Mouse (Mus musculus) forebrain, embryonic 15.5 days (tissue): ENCODE data around the gene Ryr2. TPM values are rescaled to one million over a fixed set of nuclear protein-coding genes. Genes with fewer than 3 reads are reported as not detected.
A peak's percentile ranks its signal among the peaks of the same experiment; 100 is the strongest.

Experiments
- ATAC-seq: fragments of 200-750 bp; cut with Nextera tagmentation; replicated peaks from 2 replicates; pipeline ENCODE4 v1.8.0; 2017; ENCODE audit warnings: mild to moderate bottlenecking, moderate TSS enrichment, moderate library complexity
- H3K27ac ChIP-seq: fragments of 300-500 bp; sonication (generic); replicated peaks from 2 replicates; pipeline ENCODE4 v1.5.1; 2015; ENCODE audit warnings: mild to moderate bottlenecking, inconsistent platforms
- H3K27me3 ChIP-seq: fragments of 300-500 bp; sonication (generic); 2 replicates; pipeline ENCODE4 v1.6.1; 2015; ENCODE audit warnings: inconsistent platforms
- H3K36me3 ChIP-seq: fragments of 300-500 bp; sonication (generic); 2 replicates; pipeline ENCODE4 v1.6.1; 2015; ENCODE audit warnings: mild to moderate bottlenecking, inconsistent platforms
- H3K4me1 ChIP-seq: fragments of 300-500 bp; sonication (generic); 2 replicates; pipeline ENCODE4 v1.6.1; 2015; ENCODE audit warnings: inconsistent platforms
- H3K4me2 ChIP-seq: fragments of 300-500 bp; sonication (generic); replicated peaks from 2 replicates; pipeline ENCODE4 v1.6.1; 2015; ENCODE audit warnings: mild to moderate bottlenecking, inconsistent platforms
- H3K4me3 ChIP-seq: fragments of 300-500 bp; sonication (generic); 2 replicates; pipeline ENCODE4 v1.5.1; 2015; ENCODE audit warnings: mild to moderate bottlenecking, inconsistent platforms
- H3K9ac ChIP-seq: fragments of 300-500 bp; sonication (generic); replicated peaks from 2 replicates; pipeline ENCODE4 v1.6.1; 2015; ENCODE audit warnings: mild to moderate bottlenecking, inconsistent platforms
- H3K9me3 ChIP-seq: fragments of 300-500 bp; sonication (generic); 2 replicates; pipeline ENCODE4 v1.6.1; 2016; ENCODE audit warnings: inconsistent platforms
- WGBS: fragments of 180-500 bp; shearing (Covaris S2); methylation state at CpG from one replicate; pipeline ENCODE4 v1.1.7; 2015; ENCODE audit warnings: mixed read lengths; 5-methylcytosine and 5-hydroxymethylcytosine counted together
- polyA plus RNA-seq: library from polyadenylated mRNA; unstranded; fragments of >200 nt; fragmentation: Nextera tagmentation; extraction: Ambion mirVana; gene quantifications from 2 replicates; pipeline ENCODE4 v1.2.1, GENCODE M21; 2015

The Ryr2 gene
- polyA plus RNA-seq, 1 experiment from 2014 or later: 1.5 TPM

DNA sequence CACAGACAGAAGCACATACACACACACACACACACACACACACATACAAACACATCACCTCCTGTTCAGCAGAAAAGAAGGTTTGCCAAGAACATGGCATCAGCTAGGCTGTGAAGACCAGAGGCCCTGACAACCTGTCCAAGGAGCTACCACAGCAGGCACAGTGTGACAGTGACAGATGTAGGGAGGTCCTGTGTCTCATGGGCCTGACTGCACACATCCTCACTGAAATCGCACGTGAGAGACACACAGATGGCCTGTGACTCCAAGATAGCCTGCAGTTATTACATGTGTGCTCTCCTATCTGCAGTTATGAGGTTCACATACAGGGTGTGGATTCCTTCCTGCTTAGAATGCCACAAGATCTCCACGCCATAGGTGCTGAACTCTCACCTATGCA is 182.0 kb downstream of the Ryr2 start:
- Histone ChIP-seq H3K4me2 (no peak overlapping the region), H3K4me1 (no peaks in the 10 kb centered on the region), H3K27me3 (no peaks in the 10 kb centered on the region), H3K27ac (no peak overlapping the region), H3K9ac (no peak overlapping the region), H3K4me3 (no peak overlapping the region), H3K36me3 (no peaks in the 10 kb centered on the region), H3K9me3 (no peaks in the 10 kb centered on the region)
- WGBS: 75% methylated on average over 3 of the region's 3 CpGs
- peak; percentile 80 for ATAC-seq

DNA sequence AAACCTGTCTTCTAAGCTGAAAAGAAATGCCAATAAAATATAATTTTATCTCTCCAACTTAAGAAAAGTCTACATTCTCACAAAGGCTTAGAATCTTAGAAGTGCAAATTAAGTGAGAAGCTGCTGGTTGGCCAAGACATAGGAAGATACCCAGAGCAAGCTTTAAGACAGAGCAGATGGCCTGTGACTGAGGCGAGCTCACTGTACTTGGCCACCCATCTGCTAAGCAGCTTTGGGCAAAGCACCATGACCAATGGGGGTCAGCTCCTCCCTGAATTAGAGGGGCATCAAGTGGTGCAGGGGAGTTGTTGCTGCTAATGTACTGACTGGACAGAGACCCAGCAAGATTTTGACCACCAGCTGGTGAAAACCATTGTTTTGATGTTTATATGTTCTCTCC is 186.2 kb downstream of the Ryr2 start:
- Histone ChIP-seq H3K27ac (no peak overlapping the region), H3K9me3 (no peaks in the 10 kb centered on the region), H3K9ac (no peak overlapping the region), H3K4me1 (no peaks in the 10 kb centered on the region), H3K4me2 (no peak overlapping the region), H3K4me3 (no peak overlapping the region), H3K27me3 (no peaks in the 10 kb centered on the region), H3K36me3 (no peaks in the 10 kb centered on the region)
- WGBS: 78% methylated on average over 1 of the region's 1 CpGs
- no peak for ATAC-seq

DNA sequence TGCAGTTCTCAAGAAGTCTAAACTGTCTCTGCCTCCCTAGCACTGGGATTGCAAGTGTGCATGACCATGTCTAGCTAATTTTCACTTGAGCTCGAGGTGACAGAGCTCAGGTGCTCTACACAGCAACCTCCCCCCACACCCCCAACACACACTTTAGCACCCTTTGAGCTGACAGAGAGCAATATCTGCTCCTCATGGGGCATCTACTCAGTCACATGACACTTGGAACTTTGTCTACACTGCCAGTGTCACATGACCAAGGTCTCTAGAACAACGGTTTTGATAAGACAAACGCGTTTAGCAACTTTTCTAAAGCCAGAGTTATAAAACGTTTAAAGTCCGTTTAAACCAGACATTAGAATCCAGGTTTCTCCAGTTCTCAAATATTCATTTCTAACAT is 187.3 kb downstream of the Ryr2 start:
- no peaks in the 10 kb centered on the region for H3K36me3 ChIP-seq
- H3K27ac ChIP-seq: no peak overlapping the region
- H3K27me3 ChIP-seq: no peaks in the 10 kb centered on the region
- H3K4me2 ChIP-seq: no peak overlapping the region
- H3K4me1 ChIP-seq: no peaks in the 10 kb centered on the region
- no peak overlapping the region for H3K9ac ChIP-seq
- ATAC-seq: no peak
- no peak overlapping the region for H3K4me3 ChIP-seq
- H3K9me3 ChIP-seq: no peaks in the 10 kb centered on the region
- WGBS: 93% methylated on average over 6 of the region's 6 CpGs

DNA sequence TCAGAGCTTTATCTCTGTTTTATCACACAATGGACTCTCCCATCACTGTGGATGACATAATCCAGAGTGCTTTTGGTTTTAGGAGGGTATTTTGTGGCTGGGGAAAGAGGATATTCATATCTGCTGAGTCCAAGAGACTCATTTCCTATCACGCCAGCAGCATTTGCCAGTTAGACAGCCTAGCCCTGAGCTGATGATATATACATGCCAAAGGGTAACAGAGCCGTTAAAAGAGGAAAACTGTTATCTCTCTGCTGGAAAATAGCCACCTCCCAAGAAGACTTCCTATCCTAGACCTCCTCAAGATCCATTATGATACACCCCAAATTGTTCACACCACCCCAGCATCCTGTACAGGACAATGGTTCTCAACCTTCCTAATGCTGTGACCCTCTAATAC is 191.1 kb downstream of the Ryr2 start:
- H3K4me3 ChIP-seq: no peak overlapping the region
- no peaks in the 10 kb centered on the region for H3K36me3 ChIP-seq
- H3K9ac ChIP-seq: no peak overlapping the region
- H3K4me1 ChIP-seq: no peaks in the 10 kb centered on the region
- H3K27ac ChIP-seq: no peak overlapping the region
- no peak for ATAC-seq
- H3K9me3 ChIP-seq: no peaks in the 10 kb centered on the region
- no peak overlapping the region for H3K4me2 ChIP-seq
- H3K27me3 ChIP-seq: no peaks in the 10 kb centered on the region
- WGBS: 91% methylated on average over 2 of the region's 2 CpGs

DNA sequence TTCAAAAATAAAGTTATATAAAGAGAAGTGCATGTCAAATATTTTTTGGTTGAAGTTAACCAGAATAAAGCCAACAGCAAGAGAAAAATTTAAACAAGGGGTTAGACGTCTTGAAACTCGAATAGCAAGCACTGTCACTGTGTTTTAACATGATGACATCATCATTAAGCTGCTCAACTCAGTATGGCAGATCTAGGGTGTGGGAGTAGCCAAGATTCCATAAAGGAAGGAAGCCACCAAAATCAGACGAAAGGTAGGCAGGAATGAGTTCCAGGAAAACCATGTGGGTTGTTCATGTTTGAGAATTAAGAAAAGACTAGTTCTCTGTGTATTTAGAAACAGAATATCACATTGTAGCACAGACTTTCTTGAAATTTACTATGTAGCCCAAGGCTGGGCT is 192.1 kb downstream of the Ryr2 start:
- no peaks in the 10 kb centered on the region for H3K36me3 ChIP-seq
- 84% methylated on average over 3 of the region's 3 CpGs for WGBS
- H3K4me3 ChIP-seq: no peak overlapping the region
- H3K4me2 ChIP-seq: no peak overlapping the region
- no peak for ATAC-seq
- no peaks in the 10 kb centered on the region for H3K27me3 ChIP-seq
- H3K9ac ChIP-seq: no peak overlapping the region
- H3K4me1 ChIP-seq: no peaks in the 10 kb centered on the region
- H3K27ac ChIP-seq: no peak overlapping the region
- no peaks in the 10 kb centered on the region for H3K9me3 ChIP-seq

DNA sequence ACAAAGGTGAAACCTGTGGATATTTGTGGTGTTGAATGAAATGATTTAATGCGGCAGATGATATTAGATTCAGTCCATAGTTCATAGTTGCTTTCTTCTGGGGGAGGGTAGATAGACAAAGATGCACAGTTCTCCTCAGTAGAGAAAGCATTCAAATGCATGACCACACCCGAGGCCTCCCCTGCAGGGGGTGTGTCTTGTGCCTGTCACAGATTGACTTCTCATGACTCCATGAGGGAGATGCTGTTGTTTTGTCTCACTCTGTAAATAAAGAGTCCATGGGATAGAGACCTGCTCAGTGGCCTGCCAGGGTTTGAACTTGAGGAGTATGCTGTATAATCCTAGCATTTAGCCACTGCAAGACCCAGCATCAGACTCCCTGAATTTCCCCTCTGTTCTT is 194.5 kb downstream of the Ryr2 start:
- Histone ChIP-seq H3K9me3 (no peaks in the 10 kb centered on the region), H3K4me3 (no peak overlapping the region), H3K27ac (no peak overlapping the region), H3K9ac (no peak overlapping the region), H3K4me1 (no peaks in the 10 kb centered on the region), H3K27me3 (no peaks in the 10 kb centered on the region), H3K36me3 (no peaks in the 10 kb centered on the region), H3K4me2 (no peak overlapping the region)
- no peak for ATAC-seq
- 80% methylated on average over 2 of the region's 2 CpGs for WGBS

DNA sequence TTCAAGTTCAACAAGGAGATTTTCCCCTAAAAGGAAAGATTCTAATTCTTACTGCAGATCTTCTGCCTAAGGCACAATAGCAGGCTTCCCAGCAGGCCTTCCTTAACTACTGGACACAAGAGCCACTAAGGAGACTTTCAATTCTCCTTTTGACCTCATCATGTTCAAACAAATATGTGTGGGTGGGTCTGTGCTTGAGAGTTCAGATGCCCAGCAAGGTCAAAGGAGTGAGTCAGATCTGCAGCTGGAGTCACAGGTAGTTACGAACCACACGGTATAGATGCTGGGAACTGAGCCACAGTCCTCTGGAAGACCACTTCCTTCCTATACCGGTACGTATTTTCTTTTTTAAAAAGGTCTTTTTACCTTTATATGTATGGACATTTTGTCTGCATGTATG is 198.6 kb downstream of the Ryr2 start:
- H3K9me3 ChIP-seq: no peaks in the 10 kb centered on the region
- no peak for ATAC-seq
- H3K27ac ChIP-seq: no peak overlapping the region
- H3K4me3 ChIP-seq: no peak overlapping the region
- 88% methylated on average over 4 of the region's 4 CpGs for WGBS
- no peak overlapping the region for H3K9ac ChIP-seq
- no peaks in the 10 kb centered on the region for H3K36me3 ChIP-seq
- no peaks in the 10 kb centered on the region for H3K27me3 ChIP-seq
- H3K4me1 ChIP-seq: peaks cover 4% of the 10 kb centered on the region; the same call in 1 of the 2 replicates
- no peak overlapping the region for H3K4me2 ChIP-seq

DNA sequence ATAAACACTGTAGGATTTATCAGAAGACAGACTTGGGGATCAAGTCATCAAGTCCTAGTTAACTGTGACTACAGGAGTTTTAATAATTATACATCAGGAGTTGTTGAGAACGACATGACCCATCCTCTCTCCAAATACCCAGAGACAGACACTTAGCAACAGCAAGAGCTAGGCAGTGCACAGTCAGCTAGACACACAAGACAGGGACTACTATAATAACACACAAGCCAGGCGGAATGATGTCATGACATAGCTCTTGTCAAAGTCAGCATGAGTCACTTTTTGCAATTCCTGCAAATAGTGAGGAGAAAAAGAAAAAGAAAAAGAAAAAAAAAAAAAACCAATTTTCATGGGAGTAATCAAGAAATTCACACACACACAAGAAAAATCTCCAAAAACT is 201.6 kb downstream of the Ryr2 start:
- no peak overlapping the region for H3K27ac ChIP-seq
- H3K9me3 ChIP-seq: no peaks in the 10 kb centered on the region
- H3K36me3 ChIP-seq: no peaks in the 10 kb centered on the region
- H3K4me1 ChIP-seq: peaks cover 8% of the 10 kb centered on the region
- no peak overlapping the region for H3K4me3 ChIP-seq
- WGBS: 85% methylated on average over 2 of the region's 2 CpGs
- H3K4me2 ChIP-seq: no peak overlapping the region
- H3K9ac ChIP-seq: no peak overlapping the region
- ATAC-seq: no peak
- no peaks in the 10 kb centered on the region for H3K27me3 ChIP-seq

DNA sequence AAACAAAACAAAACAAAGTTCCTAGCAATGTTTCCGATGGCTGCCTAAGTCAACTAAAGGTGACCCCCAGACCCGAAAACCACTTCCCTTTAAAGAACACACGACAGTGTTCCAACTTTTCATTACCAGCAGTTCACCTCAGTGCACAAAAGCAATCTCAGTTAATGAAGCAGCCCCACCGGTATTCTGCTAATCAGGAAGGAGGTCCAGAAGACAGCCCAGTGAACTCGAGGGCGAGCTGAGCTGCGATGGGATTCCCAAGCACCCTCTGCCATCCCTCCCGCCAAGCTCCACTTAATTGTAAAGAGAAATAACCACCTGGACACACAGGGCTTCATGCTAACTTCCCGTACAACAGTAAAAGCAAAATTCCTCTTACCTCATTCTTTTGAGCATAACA is 203.5 kb downstream of the Ryr2 start:
- Histone ChIP-seq H3K36me3 (no peaks in the 10 kb centered on the region), H3K27me3 (no peaks in the 10 kb centered on the region), H3K9ac (no peak overlapping the region), H3K4me3 (no peak overlapping the region), H3K4me2 (peak overlapping the region; percentile 25), H3K4me1 (peaks cover 8% of the 10 kb centered on the region), H3K27ac (no peak overlapping the region), H3K9me3 (no peaks in the 10 kb centered on the region)
- ATAC-seq: no peak
- WGBS: 6% methylated on average over 9 of the region's 9 CpGs

DNA sequence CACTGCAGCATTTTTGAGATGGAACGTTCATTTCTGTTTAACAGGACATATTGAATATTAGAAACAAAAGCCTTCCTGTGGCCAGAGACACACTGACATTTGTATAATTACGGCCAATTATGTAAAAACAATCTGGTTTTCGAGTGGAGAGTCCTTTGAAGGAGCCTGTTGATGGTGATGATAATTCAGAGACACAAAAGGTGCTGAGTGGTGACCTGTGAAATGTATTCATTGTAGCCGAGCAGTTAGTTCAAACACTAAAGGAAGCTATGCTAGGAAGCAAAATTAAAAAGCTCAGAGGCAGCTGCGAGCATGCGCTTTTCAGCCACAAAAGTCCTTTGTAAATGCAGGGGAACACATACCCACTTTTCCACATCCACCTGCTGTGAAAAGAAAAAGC is 203.9 kb downstream of the Ryr2 start:
- Histone ChIP-seq H3K4me2 (peak overlapping the region; percentile 25), H3K9ac (no peak overlapping the region), H3K4me1 (peaks cover 8% of the 10 kb centered on the region), H3K36me3 (no peaks in the 10 kb centered on the region), H3K27ac (no peak overlapping the region), H3K4me3 (no peak overlapping the region), H3K27me3 (no peaks in the 10 kb centered on the region), H3K9me3 (no peaks in the 10 kb centered on the region)
- 7% methylated on average over 6 of the region's 6 CpGs for WGBS
- no peak for ATAC-seq

DNA sequence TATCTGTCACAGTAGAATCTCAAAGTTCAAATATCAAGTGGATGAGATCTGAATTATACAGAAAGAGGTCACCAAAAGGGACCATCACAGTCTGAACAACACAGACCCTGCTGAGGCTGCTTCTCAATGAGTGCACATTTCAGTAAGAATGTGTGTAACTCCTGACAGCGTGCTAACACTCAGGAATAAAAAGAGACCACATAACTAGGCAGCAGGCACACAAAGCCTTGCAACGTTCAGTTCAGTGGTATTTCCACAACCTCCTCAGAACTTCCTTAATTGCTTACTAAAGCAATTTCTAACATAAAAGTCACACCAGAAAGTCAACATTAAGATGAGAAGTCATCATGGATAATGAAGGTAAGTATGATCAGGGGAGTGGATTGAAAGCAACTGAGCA is 206.1 kb downstream of the Ryr2 start:
- H3K27me3 ChIP-seq: no peaks in the 10 kb centered on the region
- no peaks in the 10 kb centered on the region for H3K9me3 ChIP-seq
- H3K4me3 ChIP-seq: no peak overlapping the region
- peaks cover 8% of the 10 kb centered on the region for H3K4me1 ChIP-seq
- H3K27ac ChIP-seq: no peak overlapping the region
- no peak overlapping the region for H3K4me2 ChIP-seq
- WGBS: 57% methylated on average over 2 of the region's 2 CpGs
- ATAC-seq: no peak
- H3K9ac ChIP-seq: no peak overlapping the region
- no peaks in the 10 kb centered on the region for H3K36me3 ChIP-seq

DNA sequence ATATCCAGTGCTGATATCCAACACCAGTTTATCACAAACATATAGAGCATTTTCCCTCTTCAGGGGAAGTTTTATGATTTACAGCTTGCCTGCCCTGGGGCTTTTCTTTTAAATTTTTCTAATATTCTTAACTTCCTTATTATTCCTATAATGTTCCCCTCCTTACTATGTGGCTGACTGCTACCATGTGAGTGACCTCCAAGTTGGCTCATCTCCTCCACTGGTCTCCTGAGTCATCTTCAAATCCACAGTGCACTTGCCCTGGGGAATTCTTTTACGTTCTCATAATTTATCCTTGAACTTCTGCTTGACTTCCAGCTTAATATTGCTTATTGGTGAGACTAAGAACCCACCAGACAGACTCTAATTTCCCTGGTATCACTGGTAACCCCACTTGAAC is 211.1 kb downstream of the Ryr2 start:
- no peak overlapping the region for H3K4me3 ChIP-seq
- WGBS: 76% methylated on average over 1 of the region's 1 CpGs

DNA sequence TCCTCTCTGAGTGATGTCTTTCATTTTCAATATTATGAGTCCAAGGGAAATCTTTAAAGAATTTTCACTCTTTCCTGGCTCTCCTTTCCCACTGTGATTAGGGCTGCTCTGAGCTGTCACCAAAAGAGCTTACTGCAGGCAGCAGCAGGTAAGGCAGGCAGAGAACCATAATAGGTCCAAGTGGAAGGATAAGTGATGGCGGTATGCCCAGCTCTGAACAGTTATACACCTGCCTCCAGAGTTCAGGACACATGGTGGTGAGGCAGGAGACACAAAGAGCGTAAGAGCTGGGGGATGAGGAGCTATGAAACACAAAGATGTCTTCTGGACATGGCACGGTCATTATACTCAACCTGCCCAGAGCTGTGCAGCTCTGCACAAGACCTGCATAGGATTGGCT is 215.0 kb downstream of the Ryr2 start:
- ATAC-seq: no peak
- WGBS: 93% methylated on average over 3 of the region's 3 CpGs
- Histone ChIP-seq H3K4me1 (no peaks in the 10 kb centered on the region), H3K4me3 (no peak overlapping the region), H3K27me3 (no peaks in the 10 kb centered on the region), H3K36me3 (no peaks in the 10 kb centered on the region), H3K4me2 (no peak overlapping the region), H3K9me3 (no peaks in the 10 kb centered on the region), H3K27ac (no peak overlapping the region), H3K9ac (no peak overlapping the region)

More for the DNA sequence above, 211.1 kb downstream of the Ryr2 start:
- H3K9me3 ChIP-seq: no peaks in the 10 kb centered on the region
- ATAC-seq: no peak
- H3K27ac ChIP-seq: no peak overlapping the region
- H3K36me3 ChIP-seq: no peaks in the 10 kb centered on the region
- H3K4me2 ChIP-seq: no peak overlapping the region
- H3K27me3 ChIP-seq: no peaks in the 10 kb centered on the region
- H3K4me1 ChIP-seq: no peaks in the 10 kb centered on the region
- H3K9ac ChIP-seq: no peak overlapping the region
